Mouse (Mus musculus) heart, adult 2 months (tissue): ENCODE measurements at regions not wholly inside any gene's neighbourhood (a gene's known extent, or its start where the extent isn't known, plus 50 kb on each side); places are given as distances from the start of the nearest gene placed in this dataset.

Experiments
- DNase-seq, 2 experiments: peaks; one replicate each; pipeline ENCODE4 v3.0.0; 2021
- H3K27ac ChIP-seq: fragments of 200-600 bp; 2 replicates; pipeline ENCODE4 v1.8.1; 2022
- H3K27me3 ChIP-seq: fragments of 200-500 bp; 2 replicates; pipeline ENCODE4 v1.6.1; 2012; ENCODE audit warnings: mild to moderate bottlenecking, low read length, inconsistent platforms, mixed read lengths; ENCODE audit not compliant: control insufficient read depth, insufficient read depth
- H3K36me3 ChIP-seq: fragments of 200-500 bp; 2 replicates; pipeline ENCODE4 v1.6.1; 2012; ENCODE audit warnings: low read length, inconsistent platforms; ENCODE audit not compliant: control insufficient read depth, insufficient read depth
- H3K4me1 ChIP-seq: fragments of 200-500 bp; 2 replicates; pipeline ENCODE4 v1.6.1; 2011; ENCODE audit warnings: low read length; ENCODE audit not compliant: control insufficient read depth, insufficient read depth
- H3K4me3 ChIP-seq: fragments of 200-600 bp; 2 replicates; pipeline ENCODE4 v1.8.1; 2022
- H3K79me2 ChIP-seq: fragments of 200-500 bp; replicated peaks from 2 replicates; pipeline ENCODE4 v1.6.1; 2012; ENCODE audit warnings: mild to moderate bottlenecking, inconsistent platforms, low read length, moderate library complexity, mixed read lengths; ENCODE audit not compliant: control insufficient read depth, insufficient read depth
- H3K9ac ChIP-seq: fragments of 200-500 bp; 2 replicates; pipeline ENCODE4 v1.6.1; 2012; ENCODE audit warnings: low read depth, mild to moderate bottlenecking, control low read depth, inconsistent platforms, low read length, mixed read lengths
- CTCF ChIP-seq: fragments of 200-600 bp; IDR thresholded peaks from 2 replicates; pipeline ENCODE4 v1.8.1; 2022; ENCODE audit warnings: antibody characterized with exemption, mild to moderate bottlenecking, moderate library complexity
- EP300 ChIP-seq: fragments of 200-500 bp; IDR thresholded peaks from 2 replicates; pipeline ENCODE4 v1.6.1; 2011; ENCODE audit warnings: low read depth, low read length, control low read depth; ENCODE audit not compliant: insufficient read depth
- POLR2A ChIP-seq: fragments of 200-500 bp; IDR thresholded peaks from 2 replicates; pipeline ENCODE4 v1.6.1; 2011; ENCODE audit warnings: mild to moderate bottlenecking, low read depth, low read length, control low read depth; ENCODE audit not compliant: insufficient read depth
- WGBS: fragments of 180-500 bp; shearing (Covaris S2); methylation state at CpG from one replicate; pipeline ENCODE4 v1.1.7; 2018; 5-methylcytosine and 5-hydroxymethylcytosine counted together
- intact Hi-C: fragments of 180-260 bp; cut with DNase I; formaldehyde crosslinking; loops from one replicate; pipeline ENCODE4 v1.15.1; 2025

GRCm38 (mm10) chr2:106190579-106191322 is 187.4 kb upstream of the Dnajc24 start:
- WGBS: 48% methylated on average over 11 of the region's 11 CpGs
- H3K4me1 ChIP-seq: no peaks in the 10 kb centered on the region
- no peak overlapping the region for H3K9ac ChIP-seq
- no peaks in the 10 kb centered on the region for H3K79me2 ChIP-seq
- intact Hi-C loops: loop anchor here (5.0 kb wide), 1 partner anchor 573 kb away; no protein-coding TSS in a partner anchor
- H3K4me3 ChIP-seq: no peak overlapping the region
- TF ChIP-seq CTCF: no peak
- no peak for TF ChIP-seq EP300
- no peak for DNase-seq
- no peaks in the 10 kb centered on the region for H3K36me3 ChIP-seq
- H3K27ac ChIP-seq: no peak overlapping the region
- no peaks in the 10 kb centered on the region for H3K27me3 ChIP-seq

GRCm38 (mm10) chr2:106183651-106184050 is 180.3 kb upstream of the Dnajc24 start:
- no peaks in the 10 kb centered on the region for H3K36me3 ChIP-seq
- TF ChIP-seq EP300 (no peak), CTCF (no peak), POLR2A (no peak)
- 66% methylated on average over 16 of the region's 16 CpGs for WGBS

GRCm38 (mm10) chr2:106182051-106182450 is 178.7 kb upstream of the Dnajc24 start:
- intact Hi-C loops: no loop called here
- no peak overlapping the region for H3K4me3 ChIP-seq

More at GRCm38 (mm10) chr2:106183651-106184050, 180.3 kb upstream of the Dnajc24 start:
- DNase-seq: no peak
- intact Hi-C loops: no loop called here
- H3K27ac ChIP-seq: no peak overlapping the region
- no peaks in the 10 kb centered on the region for H3K4me1 ChIP-seq
- H3K27me3 ChIP-seq: no peaks in the 10 kb centered on the region; the same call in 1 of the 2 replicates
- H3K79me2 ChIP-seq: no peaks in the 10 kb centered on the region
- no peak overlapping the region for H3K4me3 ChIP-seq
- H3K9ac ChIP-seq: no peak overlapping the region

GRCm38 (mm10) chr2:106162681-106163080 is 159.3 kb upstream of the Dnajc24 start:
- Histone ChIP-seq H3K27me3 (no peaks in the 10 kb centered on the region), H3K27ac (no peak overlapping the region), H3K4me3 (no peak overlapping the region), H3K36me3 (no peaks in the 10 kb centered on the region), H3K4me1 (no peaks in the 10 kb centered on the region), H3K79me2 (no peaks in the 10 kb centered on the region), H3K9ac (no peak overlapping the region)
- TF ChIP-seq POLR2A (no peak), CTCF (no peak), EP300 (no peak)
- intact Hi-C loops: no loop called here
- 75% methylated on average over 4 of the region's 4 CpGs for WGBS
- DNase-seq: no peak

More at GRCm38 (mm10) chr2:106182051-106182450, 178.7 kb upstream of the Dnajc24 start:
- WGBS: 10% methylated on average over 9 of the region's 10 CpGs
- Histone ChIP-seq H3K79me2 (no peaks in the 10 kb centered on the region), H3K4me1 (no peaks in the 10 kb centered on the region), H3K36me3 (no peaks in the 10 kb centered on the region), H3K27me3 (no peaks in the 10 kb centered on the region; the same call in 1 of the 2 replicates), H3K27ac (no peak overlapping the region), H3K9ac (no peak overlapping the region)
- DNase-seq: no peak
- no peak for TF ChIP-seq POLR2A
- TF ChIP-seq CTCF: no peak
- TF ChIP-seq EP300: no peak

GRCm38 (mm10) chr2:106161877-106162276 is 158.5 kb upstream of the Dnajc24 start:
- Histone ChIP-seq H3K79me2 (no peaks in the 10 kb centered on the region), H3K27me3 (no peaks in the 10 kb centered on the region), H3K9ac (no peak overlapping the region), H3K36me3 (no peaks in the 10 kb centered on the region), H3K27ac (no peak overlapping the region), H3K4me1 (no peaks in the 10 kb centered on the region), H3K4me3 (no peak overlapping the region)
- intact Hi-C loops: no loop called here
- no peak for DNase-seq
- TF ChIP-seq EP300: no peak
- TF ChIP-seq POLR2A: no peak
- no peak for TF ChIP-seq CTCF
- 86% methylated on average over 5 of the region's 5 CpGs for WGBS

- Histone ChIP-seq H3K27ac (no peak overlapping the region), H3K9ac (no peak overlapping the region), H3K4me1 (no peaks in the 10 kb centered on the region), H3K4me3 (no peak overlapping the region), H3K36me3 (no peaks in the 10 kb centered on the region), H3K27me3 (no peaks in the 10 kb centered on the region), H3K79me2 (no peaks in the 10 kb centered on the region)
- DNase-seq: no peak
- no peak for TF ChIP-seq EP300
- TF ChIP-seq CTCF: no peak
- TF ChIP-seq POLR2A: no peak
- 57% methylated on average over 3 of the region's 3 CpGs for WGBS
- intact Hi-C loops: no loop called here
These were observed 146.4 kb upstream of the Dnajc24 start for GRCm38 (mm10) chr2:106149701-106150100.
